Mouse (Mus musculus) gonadal fat pad, adult 2 months (tissue): Measurements from ENCODE around the gene Chst10. TPM values are rescaled to one million over a fixed set of nuclear protein-coding genes. Genes with fewer than 3 reads are reported as not detected.
A peak's percentile ranks its signal among the peaks of the same experiment; 100 is the strongest.

Source experiments
- DNase-seq: peaks from one replicate; pipeline ENCODE4 v3.0.0-alpha.2; 2012; ENCODE audit warnings: low read depth
- polyA plus RNA-seq: library from polyadenylated mRNA; depleted of rRNA; stranded (reverse); fragments of >200 nt; gene quantifications from 2 replicates; pipeline ENCODE4 v1.2.3, GENCODE M21; 2012

Chst10 gene
- polyA plus RNA-seq, 1 experiment: 16.4 TPM

GRCm38 (mm10) chr1:38869398-38870195 lies 28.4 kb downstream of the Chst10 start:
- DNase-seq: no peak

- no peak for DNase-seq
Measured at GRCm38 (mm10) chr1:38866242-38866641, 31.7 kb downstream of the Chst10 start.

GRCm38 (mm10) chr1:38864341-38864740 lies 33.6 kb downstream of the Chst10 start:
- peak; percentile 38 for DNase-seq

- DNase-seq: no peak
Measured at GRCm38 (mm10) chr1:38862213-38862612, 35.7 kb downstream of the Chst10 start.

DNA sequence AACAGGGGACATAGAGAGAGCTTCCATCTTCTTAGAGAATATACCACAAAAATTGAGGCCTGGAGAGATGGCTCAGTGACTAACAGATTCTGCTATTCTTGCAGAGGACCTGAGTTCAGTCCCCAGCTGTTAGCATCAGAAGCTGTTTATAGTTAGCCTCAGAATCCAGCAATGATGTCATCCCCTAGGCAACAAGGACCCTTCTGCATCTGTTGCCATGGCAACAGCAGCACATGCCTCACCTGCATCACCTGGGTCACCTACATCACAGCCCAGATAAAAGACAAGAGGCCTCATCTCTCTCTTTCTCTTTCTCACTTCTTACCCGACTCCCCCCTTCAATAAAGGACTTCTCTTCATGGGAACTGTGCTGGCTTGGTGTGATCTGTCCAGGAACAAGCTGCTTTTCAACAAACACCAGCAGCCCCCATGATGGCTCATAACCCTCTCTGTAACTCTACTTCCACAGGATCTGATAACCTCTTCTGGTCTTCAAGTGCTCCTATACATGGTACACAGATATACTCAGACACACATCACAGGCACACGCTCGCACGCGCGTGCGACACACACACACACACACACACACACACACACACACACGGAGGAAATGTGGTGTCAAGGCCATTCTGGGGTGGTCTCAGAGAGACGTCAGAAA lies 37.0 kb downstream of the Chst10 start:
- no peak for DNase-seq

DNA sequence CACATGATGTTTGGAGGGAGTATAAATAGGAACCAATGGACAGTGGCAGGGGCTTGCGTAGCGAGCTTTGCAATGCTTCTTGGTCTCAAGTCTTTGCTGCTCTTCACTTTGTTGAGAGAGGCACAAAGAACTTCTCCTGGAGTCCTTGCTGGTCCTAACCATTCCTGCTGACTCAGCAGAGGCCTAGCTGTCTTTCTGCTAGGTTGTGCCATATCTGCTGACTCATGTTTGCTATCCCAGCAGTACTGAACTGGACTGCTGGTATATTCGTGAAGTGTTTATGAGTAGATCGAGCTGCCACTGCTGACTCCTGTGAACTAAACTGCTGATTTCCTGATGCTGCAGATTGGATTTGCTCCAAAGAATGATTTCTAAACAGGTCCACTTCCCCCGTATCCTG lies 37.8 kb downstream of the Chst10 start:
- no peak for DNase-seq

GRCm38 (mm10) chr1:38856196-38856595 lies 41.8 kb downstream of the Chst10 start:
- no peak for DNase-seq

DNA sequence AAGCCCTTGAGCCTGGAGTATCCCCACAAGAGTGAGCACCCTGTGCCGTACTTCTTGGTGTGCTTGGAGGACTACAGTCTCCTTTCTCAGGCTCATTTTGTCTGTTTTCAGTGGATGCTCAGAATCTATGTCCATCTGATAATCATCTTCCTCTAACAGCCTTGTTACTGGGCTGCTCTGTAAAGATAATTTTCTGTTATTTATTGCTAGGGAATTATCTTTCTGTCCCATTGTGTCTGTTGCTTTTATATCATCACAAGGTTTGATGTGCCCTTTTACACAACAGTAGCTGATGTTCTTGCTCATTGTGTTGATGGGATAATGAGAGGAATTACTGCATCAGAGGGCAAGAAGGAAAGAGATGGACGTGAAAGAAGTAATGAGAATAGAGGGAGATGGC lies 45.7 kb downstream of the Chst10 start:
- no peak for DNase-seq

- DNase-seq: no peak
Measured at GRCm38 (mm10) chr1:38850650-38851049, 47.3 kb downstream of the Chst10 start.

GRCm38 (mm10) chr1:38848451-38849289 lies 49.3 kb downstream of the Chst10 start:
- no peak for DNase-seq

DNA sequence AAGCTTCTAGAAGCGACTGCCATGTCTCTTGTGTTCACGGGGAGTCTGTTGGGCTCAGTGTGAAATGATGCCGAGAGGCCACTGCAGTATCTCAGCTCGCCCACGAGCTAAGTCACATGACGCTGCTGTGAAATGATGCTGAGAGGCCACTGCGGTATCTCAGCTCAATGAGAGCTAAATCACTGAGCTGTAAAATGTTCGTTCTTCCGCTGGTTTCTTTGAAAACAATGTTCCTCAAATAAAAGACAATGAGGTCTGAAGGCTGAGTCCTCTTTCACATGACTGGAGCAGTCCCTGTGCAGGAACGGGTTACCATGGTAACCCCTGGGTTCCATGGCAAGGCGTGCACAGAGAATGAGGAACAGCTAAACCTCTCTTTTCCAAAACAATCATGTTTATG lies 50.0 kb downstream of the Chst10 start:
- DNase-seq: no peak

DNA sequence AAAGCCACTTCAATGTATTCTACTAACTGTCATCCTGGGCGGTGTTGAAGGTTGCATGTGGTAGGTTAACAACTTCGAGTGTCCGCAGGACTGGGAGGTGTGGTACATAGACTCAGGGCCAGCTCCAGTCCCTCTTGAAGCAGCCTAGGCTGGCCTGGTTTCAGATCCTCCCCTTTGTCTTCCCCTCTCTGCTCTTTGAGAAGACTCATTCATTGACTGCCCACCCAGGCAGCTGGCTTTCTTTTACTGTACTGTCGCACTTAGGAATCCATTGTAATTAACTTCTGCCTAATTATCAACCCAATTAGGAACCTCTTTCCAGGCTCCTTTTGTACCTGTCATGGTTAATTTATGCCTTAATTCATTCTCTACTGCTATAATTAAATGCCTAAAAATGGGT lies 54.7 kb downstream of the Chst10 start:
- no peak for DNase-seq

GRCm38 (mm10) chr1:38842861-38843260 lies 55.1 kb downstream of the Chst10 start:
- DNase-seq: no peak

GRCm38 (mm10) chr1:38839944-38840343 lies 58.0 kb downstream of the Chst10 start:
- no peak for DNase-seq

DNA sequence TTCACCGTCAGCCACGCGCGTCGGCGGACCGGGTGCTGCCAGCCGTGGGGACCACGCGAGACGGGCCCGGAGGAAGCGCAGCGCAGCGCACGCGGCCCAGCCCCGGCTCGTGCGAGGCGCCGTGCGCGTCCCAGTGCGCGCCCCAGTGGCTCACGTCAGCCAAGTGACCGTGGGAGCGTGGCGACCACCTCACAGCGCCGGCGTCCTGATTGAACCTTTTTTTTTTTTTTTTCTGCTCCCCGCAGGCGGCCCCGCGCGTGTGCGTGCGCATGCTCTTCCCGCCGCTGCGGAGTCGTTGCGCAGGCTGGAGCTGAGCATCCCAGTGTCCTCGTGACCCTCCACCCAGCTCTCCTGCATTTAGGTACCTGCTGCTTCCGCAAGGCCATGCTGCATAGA lies 61.5 kb downstream of the Chst10 start, which contains the start of gene Lonrf2:
Lonrf2 (minus strand) TSS at position 235 of the 396 bp plus-strand sequence.
- DNase-seq: no peak

GRCm38 (mm10) chr1:38835568-38836476 lies 62.1 kb downstream of the Chst10 start:
- DNase-seq: no peak

- no peak for DNase-seq
Measured at GRCm38 (mm10) chr1:38834899-38835298, 63.1 kb downstream of the Chst10 start.

GRCm38 (mm10) chr1:38824926-38825325 lies 73.0 kb downstream of the Chst10 start:
- no peak for DNase-seq

- no peak for DNase-seq
Measured at GRCm38 (mm10) chr1:38823851-38824250, 74.1 kb downstream of the Chst10 start.

- no peak for DNase-seq
Measured at GRCm38 (mm10) chr1:38819691-38820090, 78.3 kb downstream of the Chst10 start.

- DNase-seq: no peak
Measured at GRCm38 (mm10) chr1:38817671-38818070, 80.3 kb downstream of the Chst10 start.
